31 mouse cellular contexts compared by ENCODE assay signal in the genomic region with DNA sequence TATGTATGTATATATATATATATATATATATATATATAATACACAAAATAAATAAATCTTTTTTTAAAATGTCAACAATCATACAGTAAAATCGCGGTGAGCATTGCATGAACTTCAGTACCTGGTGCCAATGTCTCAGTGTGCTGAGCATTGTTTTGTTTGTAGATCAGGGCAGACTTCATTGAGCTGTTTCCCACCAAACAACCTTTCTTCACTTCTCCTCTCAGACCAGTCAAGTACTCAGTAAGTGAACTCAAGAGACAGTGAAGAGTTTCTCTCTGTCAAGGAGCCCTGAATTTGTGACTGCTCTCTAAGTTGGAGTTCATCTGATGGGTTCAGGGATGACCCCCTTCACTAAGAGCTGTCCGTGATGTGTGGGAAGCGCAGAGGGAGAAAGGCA. TPM values are rescaled to one million over a fixed set of nuclear protein-coding genes. Genes with fewer than 3 reads are reported as not detected.
"Had no signal": no experiment of that assay in that cellular context is flagged by ENCODE, and none has a peak within 500 bp of the region (broad histone marks: within the 10 kb centered on the region; RNA-seq: fewer than 3 reads in every experiment).

No protein-coding gene starts in this region.

- H3K4me2 ChIP-seq: embryonic facial prominence, embryonic 12.5 days; embryonic facial prominence, embryonic 13.5 days; embryonic facial prominence, embryonic 15.5 days; forebrain, embryonic 12.5 days; forebrain, embryonic 13.5 days; forebrain, embryonic 15.5 days had no signal

- H3K36me3 ChIP-seq: embryonic facial prominence, embryonic 10.5 days; embryonic facial prominence, embryonic 12.5 days; embryonic facial prominence, embryonic 13.5 days; embryonic facial prominence, embryonic 15.5 days; forebrain, embryonic 10.5 days; forebrain, embryonic 12.5 days; forebrain, embryonic 15.5 days had no signal

- H3K9me3 ChIP-seq: embryonic facial prominence, embryonic 10.5 days; embryonic facial prominence, embryonic 12.5 days; embryonic facial prominence, embryonic 13.5 days; embryonic facial prominence, embryonic 15.5 days; forebrain, embryonic 10.5 days; forebrain, embryonic 12.5 days; forebrain, embryonic 13.5 days; forebrain, embryonic 15.5 days had no signal

- H3K27me3 ChIP-seq: embryonic facial prominence, embryonic 12.5 days; embryonic facial prominence, embryonic 13.5 days; embryonic facial prominence, embryonic 15.5 days; forebrain, embryonic 15.5 days had no signal

- ATAC-seq: forebrain, embryonic 13.5 days; forebrain, embryonic 14.5 days; forebrain, embryonic 15.5 days; forebrain, embryonic 16.5 days; forebrain, postnatal 0 days had no signal

- H3K27ac ChIP-seq: embryonic facial prominence, embryonic 10.5 days; embryonic facial prominence, embryonic 12.5 days; embryonic facial prominence, embryonic 13.5 days; embryonic facial prominence, embryonic 15.5 days; forebrain, embryonic 10.5 days; forebrain, embryonic 12.5 days; forebrain, embryonic 13.5 days; gastrocnemius, adult 2 months; heart, adult 2 months had no signal

- H3K4me1 ChIP-seq: embryonic facial prominence, embryonic 10.5 days; embryonic facial prominence, embryonic 12.5 days; embryonic facial prominence, embryonic 13.5 days; embryonic facial prominence, embryonic 15.5 days; forebrain, embryonic 10.5 days; forebrain, embryonic 12.5 days; forebrain, embryonic 13.5 days had no signal

- H3K9ac ChIP-seq: embryonic facial prominence, embryonic 12.5 days; embryonic facial prominence, embryonic 13.5 days; embryonic facial prominence, embryonic 15.5 days; forebrain, embryonic 12.5 days; forebrain, embryonic 13.5 days; forebrain, embryonic 15.5 days; forebrain, postnatal 0 days had no signal

- DNase-seq: cerebellum, adult 2 months; cerebellum, adult 8-10 months; cerebellum, adult 9-10 months; cerebellum, adult 9-11 months; cerebellum, postnatal 25 days; cerebellum, postnatal 36 days; embryo, embryonic 11 days; forebrain, postnatal 0 days; gastrocnemius, adult 2 months; gastrocnemius, postnatal 10 days; gastrocnemius, postnatal 14 days; gastrocnemius, postnatal 25 days; gastrocnemius, postnatal 36 days; heart, adult 18-20 months; heart, adult 2 months had no signal

- H3K4me3 ChIP-seq: embryonic facial prominence, embryonic 10.5 days; embryonic facial prominence, embryonic 12.5 days; embryonic facial prominence, embryonic 13.5 days; embryonic facial prominence, embryonic 15.5 days; erythroblast, embryonic 14.5 days; forebrain, embryonic 10.5 days; forebrain, embryonic 12.5 days; forebrain, embryonic 13.5 days; forebrain, embryonic 15.5 days; gastrocnemius, adult 2 months; heart, adult 2 months had no signal

RNA-seq across cellular contexts. Expression of gene Cfap61, which starts 38.0 kb away (rescaled TPM):
- total RNA-seq: common myeloid progenitor, adult 5-6 weeks; gastrocnemius, adult 18-20 months; gastrocnemius, adult 2 months; gastrocnemius, adult 8-10 months; gastrocnemius, postnatal 14 days; gastrocnemius, postnatal 25 days; gastrocnemius, postnatal 36 days; gastrocnemius, postnatal 4 days; granulocyte monocyte progenitor cell, adult 5-6 weeks had no signal
- polyA plus RNA-seq: erythroblast, embryonic 14.5 days had no signal
